Mouse (Mus musculus) CH12.LX (cell line): ENCODE measurements around the gene Osbp. TPM values are rescaled to one million over a fixed set of nuclear protein-coding genes. Genes with fewer than 3 reads are reported as not detected.

Experiments
- DNase-seq: peaks from one replicate; pipeline ENCODE4 v3.0.0-alpha.2; 2013; ENCODE audit errors: extremely low read depth
- H3K27ac ChIP-seq: 2 replicates; pipeline ENCODE4 v1.5.1; 2012; ENCODE audit warnings: low read depth, mild to moderate bottlenecking, control low read depth, moderate library complexity; ENCODE audit not compliant: insufficient read depth
- H3K27me3 ChIP-seq: replicated peaks from 2 replicates; pipeline ENCODE3; 2012; ENCODE audit warnings: inconsistent platforms
- H3K36me3 ChIP-seq, 2 experiments: replicated peaks in 1 of 2; 2 replicates each; pipeline versions ENCODE3 to v1.6.1; 2012; ENCODE audit warnings: inconsistent platforms in 1 of 2, low read length in 1 of 2, mild to moderate bottlenecking in 1 of 2, mixed read lengths in 1 of 2, moderate library complexity in 1 of 2; ENCODE audit not compliant: control insufficient read depth in 1 of 2, insufficient read depth in 1 of 2
- H3K4me1 ChIP-seq, 2 experiments: 2 replicates each; pipeline ENCODE4 v1.6.1; 2012; ENCODE audit warnings: inconsistent platforms in 1 of 2, moderate library complexity in 1 of 2; ENCODE audit not compliant: insufficient read depth in 2 of 2, control insufficient read depth in 1 of 2
- H3K4me2 ChIP-seq: 2 replicates; pipeline ENCODE4 v1.6.1; 2012; ENCODE audit warnings: low read depth, mild to moderate bottlenecking, control low read depth; ENCODE audit not compliant: poor library complexity, insufficient read depth, severe bottlenecking
- H3K4me3 ChIP-seq, 3 experiments: fragments of 150-350 bp in 1 of 3; sonication (generic) in 1 of 3; replicated peaks in 1 of 3; 2 replicates each; pipeline versions ENCODE3 to v1.5.1; 2011 to 2012; ENCODE audit warnings: low read depth in 2 of 3, low read length in 2 of 3, mild to moderate bottlenecking in 2 of 3, moderate library complexity in 2 of 3, control low read depth in 1 of 3, improper control_type of control experiment in 1 of 3, inconsistent platforms in 1 of 3, mixed read lengths in 1 of 3; ENCODE audit not compliant: poor library complexity in 1 of 3
- H3K79me2 ChIP-seq: replicated peaks from 2 replicates; pipeline ENCODE4 v1.6.1; 2012; ENCODE audit warnings: mild to moderate bottlenecking, moderate library complexity; ENCODE audit not compliant: control insufficient read depth, poor library complexity, insufficient read depth, severe bottlenecking; ENCODE audit errors: extremely low read depth
- H3K9ac ChIP-seq: 2 replicates; pipeline ENCODE4 v1.6.1; 2012; ENCODE audit warnings: low read depth, mild to moderate bottlenecking, control low read depth, moderate library complexity; ENCODE audit not compliant: insufficient read depth
- H3K9me3 ChIP-seq: replicated peaks from 2 replicates; pipeline ENCODE3; 2012; ENCODE audit warnings: low read length, inconsistent platforms, mixed read lengths
- BHLHE40 ChIP-seq: IDR thresholded peaks from 2 replicates; pipeline ENCODE4 v1.6.1; 2011; ENCODE audit warnings: mild to moderate bottlenecking, low read depth, low read length, improper control_type of control experiment
- CHD2 ChIP-seq: IDR thresholded peaks from 2 replicates; pipeline ENCODE4 v1.6.1; 2011; ENCODE audit warnings: low read length, improper control_type of control experiment
- CTCF ChIP-seq, 2 experiments: IDR thresholded peaks in 1 of 2; conservative IDR thresholded peaks in 1 of 2; 2 replicates each; pipeline ENCODE4 v1.5.1; 2011 to 2012; ENCODE audit warnings: low read depth in 2 of 2, low read length in 2 of 2, improper control_type of control experiment in 1 of 2, inconsistent platforms in 1 of 2, mild to moderate bottlenecking in 1 of 2, moderate library complexity in 1 of 2
- E2F4 ChIP-seq: IDR thresholded peaks from 2 replicates; pipeline ENCODE4 v1.6.1; 2011; ENCODE audit warnings: low read depth, low read length, improper control_type of control experiment; ENCODE audit not compliant: insufficient replicate concordance
- ELF1 ChIP-seq: IDR thresholded peaks from 2 replicates; pipeline ENCODE4 v1.6.1; 2014; ENCODE audit warnings: low read depth, mild to moderate bottlenecking, inconsistent platforms, low read length, improper control_type of control experiment
- EP300 ChIP-seq: IDR thresholded peaks from 2 replicates; pipeline ENCODE4 v1.6.1; 2011; ENCODE audit warnings: low read length, improper control_type of control experiment
- ETS1 ChIP-seq: conservative IDR thresholded peaks from 2 replicates; pipeline ENCODE4 v1.6.1; 2012; ENCODE audit warnings: low read depth, mild to moderate bottlenecking, inconsistent platforms, low read length, improper control_type of control experiment, moderate library complexity
- GABPA ChIP-seq: IDR thresholded peaks from 2 replicates; pipeline ENCODE4 v1.6.1; 2012; ENCODE audit warnings: low read depth, low read length, improper control_type of control experiment, inconsistent platforms; ENCODE audit not compliant: insufficient replicate concordance
- HCFC1 ChIP-seq: IDR thresholded peaks from 2 replicates; pipeline ENCODE4 v1.6.1; 2012; ENCODE audit warnings: low read depth, mild to moderate bottlenecking, inconsistent platforms, low read length, improper control_type of control experiment
- JUND ChIP-seq: conservative IDR thresholded peaks from 2 replicates; pipeline ENCODE4 v1.6.1; 2011; ENCODE audit warnings: low read depth, low read length, improper control_type of control experiment
- KAT2A ChIP-seq: IDR thresholded peaks from 2 replicates; pipeline ENCODE4 v1.6.1; 2012; ENCODE audit warnings: low read length, improper control_type of control experiment, inconsistent platforms; ENCODE audit not compliant: insufficient replicate concordance
- MAX ChIP-seq: IDR thresholded peaks from 2 replicates; pipeline ENCODE4 v1.6.1; 2011; ENCODE audit warnings: low read length, improper control_type of control experiment
- MAZ ChIP-seq: IDR thresholded peaks from 2 replicates; pipeline ENCODE4 v1.6.1; 2012; ENCODE audit warnings: low read depth, mild to moderate bottlenecking, inconsistent platforms, low read length, improper control_type of control experiment, moderate library complexity
- MEF2A ChIP-seq: IDR thresholded peaks from 2 replicates; pipeline ENCODE4 v1.6.1; 2014; ENCODE audit warnings: low read depth, mild to moderate bottlenecking, inconsistent platforms, low read length, improper control_type of control experiment, borderline replicate concordance
- MXI1 ChIP-seq: IDR thresholded peaks from 2 replicates; pipeline ENCODE4 v1.6.1; 2011; ENCODE audit warnings: mild to moderate bottlenecking, low read depth, low read length, improper control_type of control experiment
- MYC ChIP-seq: IDR thresholded peaks from 2 replicates; pipeline ENCODE4 v1.6.1; 2011; ENCODE audit warnings: low read depth, mild to moderate bottlenecking, improper control_type of control experiment, low read length
- NELFE ChIP-seq: IDR thresholded peaks from 2 replicates; pipeline ENCODE4 v1.6.1; 2011; ENCODE audit warnings: low read depth, low read length, improper control_type of control experiment
- NRF1 ChIP-seq: IDR thresholded peaks from 2 replicates; pipeline ENCODE4 v1.6.1; 2014; ENCODE audit warnings: low read depth, mild to moderate bottlenecking, inconsistent platforms, low read length, improper control_type of control experiment, moderate library complexity
- PAX5 ChIP-seq: IDR thresholded peaks from 2 replicates; pipeline ENCODE4 v1.6.1; 2012; ENCODE audit warnings: low read length, inconsistent platforms, mixed read lengths
- POLR2A ChIP-seq: IDR thresholded peaks from 2 replicates; pipeline ENCODE4 v1.6.1; 2011; ENCODE audit warnings: low read depth, mild to moderate bottlenecking, improper control_type of control experiment, low read length
- POLR2AphosphoS2 ChIP-seq: IDR thresholded peaks from 2 replicates; pipeline ENCODE4 v1.6.1; 2011; ENCODE audit warnings: low read depth, low read length, improper control_type of control experiment
- RAD21 ChIP-seq: IDR thresholded peaks from 2 replicates; pipeline ENCODE4 v1.6.1; 2011; ENCODE audit warnings: low read depth, mild to moderate bottlenecking, low read length, improper control_type of control experiment, moderate library complexity
- SIN3A ChIP-seq: IDR thresholded peaks from 2 replicates; pipeline ENCODE4 v1.6.1; 2012; ENCODE audit warnings: low read length, improper control_type of control experiment, inconsistent platforms
- SMC3 ChIP-seq: IDR thresholded peaks from 2 replicates; pipeline ENCODE4 v1.6.1; 2011; ENCODE audit warnings: low read depth, low read length, improper control_type of control experiment
- TCF12 ChIP-seq: IDR thresholded peaks from 2 replicates; pipeline ENCODE4 v1.6.1; 2014; ENCODE audit warnings: low read depth, mild to moderate bottlenecking, inconsistent platforms, low read length, improper control_type of control experiment
- UBTF ChIP-seq: IDR thresholded peaks from 2 replicates; pipeline ENCODE4 v1.6.1; 2012; ENCODE audit warnings: low read depth, mild to moderate bottlenecking, inconsistent platforms, low read length, improper control_type of control experiment, moderate library complexity
- USF1 ChIP-seq: IDR thresholded peaks from 2 replicates; pipeline ENCODE4 v1.6.1; 2014; ENCODE audit warnings: low read depth, mild to moderate bottlenecking, inconsistent platforms, low read length, improper control_type of control experiment
- ZC3H11A ChIP-seq: IDR thresholded peaks from 2 replicates; pipeline ENCODE4 v1.6.1; 2012; ENCODE audit warnings: low read depth, mild to moderate bottlenecking, inconsistent platforms, low read length, improper control_type of control experiment
- ZKSCAN1 ChIP-seq: IDR thresholded peaks from 2 replicates; pipeline ENCODE4 v1.6.1; 2012; ENCODE audit warnings: low read depth, inconsistent platforms, low read length, improper control_type of control experiment, borderline replicate concordance
- ZNF384 ChIP-seq: IDR thresholded peaks from 2 replicates; pipeline ENCODE4 v1.6.1; 2012; ENCODE audit warnings: low read depth, low read length, improper control_type of control experiment, inconsistent platforms
- dilution Hi-C: fragments of 300-500 bp; cut with MboI; formaldehyde crosslinking; loops from 2 replicates; pipeline ENCODE4 v1.14.3; 2020; ENCODE audit warnings: low sequenced_read_pairs; ENCODE audit not compliant: extremely low pct_unique_long_range_greater_than_20kb, extremely low pct_ligation_motif_present
- in situ Hi-C: fragments of 300-500 bp; cut with MboI; formaldehyde crosslinking; loops from 3 replicates; pipeline ENCODE4 v1.14.3; 2019; ENCODE audit warnings: low sequenced_read_pairs, low pct_ligation_motif_present, low pct_unique_long_range_greater_than_20kb, mixed read lengths
- polyA plus RNA-seq: library from polyadenylated mRNA; unstranded; fragments of >175 nt; gene quantifications from 2 replicates; pipeline ENCODE4 v1.2.1, GENCODE M21; 2012; ENCODE audit warnings: low read depth; ENCODE audit not compliant: insufficient read length
- total RNA-seq, 2 experiments: library from RNA; depleted of rRNA; stranded (reverse); fragments of 300-350 nt in 1 of 2; fragments of >200 nt in 1 of 2; gene quantifications; 2 replicates each; pipeline ENCODE4 v1.2.3; 2012 to 2014

Gene Osbp
- total and polyA plus RNA-seq, 3 experiments: 20.6 to 25.0 (median 21.4) TPM

- no peak overlapping the region for H3K27ac ChIP-seq
Observed at GRCm38 (mm10) chr19:12025333-12025732, 59.6 kb downstream of the Osbp start.

GRCm38 (mm10) chr19:12026606-12027005, 60.9 kb downstream of the Osbp start:
- Histone ChIP-seq H3K79me2 (no peaks in the 10 kb centered on the region), H3K4me3 (no peak overlapping the region), H3K9me3 (no peaks in the 10 kb centered on the region), H3K9ac (no peak overlapping the region), H3K4me1 (no peaks in the 10 kb centered on the region), H3K36me3 (no peaks in the 10 kb centered on the region), H3K27me3 (no peaks in the 10 kb centered on the region), H3K27ac (no peak overlapping the region), H3K4me2 (no peak overlapping the region)
- TF ChIP-seq NELFE (no peak), CHD2 (no peak), BHLHE40 (no peak), MYC (no peak), SMC3 (no peak), MXI1 (no peak), POLR2A (no peak), POLR2AphosphoS2 (no peak), ZKSCAN1 (no peak), UBTF (no peak), EP300 (no peak), GABPA (no peak), TCF12 (no peak), MAX (no peak), JUND (no peak), ZC3H11A (no peak), RAD21 (no peak), ELF1 (no peak), SIN3A (no peak)
- dilution Hi-C loops: no loop called here
- in situ Hi-C loops: no loop called here
- no peak for DNase-seq

More at GRCm38 (mm10) chr19:12025333-12025732, 59.6 kb downstream of the Osbp start:
- H3K4me2 ChIP-seq: no peak overlapping the region
- dilution Hi-C loops: no loop called here
- H3K9ac ChIP-seq: no peak overlapping the region
- no peak for DNase-seq
- no peaks in the 10 kb centered on the region for H3K4me1 ChIP-seq
- H3K9me3 ChIP-seq: no peaks in the 10 kb centered on the region
- H3K36me3 ChIP-seq: no peaks in the 10 kb centered on the region
- no peak for TF ChIP-seq TCF12
- no peak for TF ChIP-seq MEF2A
- no peak for TF ChIP-seq UBTF
- no peak for TF ChIP-seq E2F4
- TF ChIP-seq USF1: no peak
- TF ChIP-seq ZNF384: no peak
- no peak for TF ChIP-seq NRF1
- TF ChIP-seq EP300: no peak
- TF ChIP-seq KAT2A: no peak
- no peak for TF ChIP-seq ETS1
- TF ChIP-seq CTCF (conservative IDR thresholded peaks at IDR 0.05 in 1 of 2, IDR thresholded peaks at IDR 0.05 in 1 of 2; ENCODE audit: low read depth in 2 of 2, low read length in 2 of 2): no peak
- no peak for TF ChIP-seq POLR2AphosphoS2
- no peak for TF ChIP-seq MAZ
- no peak for TF ChIP-seq HCFC1
- no peak for TF ChIP-seq SMC3
- TF ChIP-seq GABPA: no peak
- no peak for TF ChIP-seq PAX5
- TF ChIP-seq MYC: no peak
- no peak for TF ChIP-seq SIN3A
- no peaks in the 10 kb centered on the region for H3K79me2 ChIP-seq
- no peaks in the 10 kb centered on the region for H3K27me3 ChIP-seq
- H3K4me3 ChIP-seq: no peak overlapping the region
- in situ Hi-C loops: no loop called here
